Mouse (Mus musculus): Measurements from ENCODE around the gene Ell3. TPM values are rescaled to one million over a fixed set of nuclear protein-coding genes. Genes with fewer than 3 reads are reported as not detected.
"Not testable (repeated sequence)": the region's sequence is repeated elsewhere in the genome, so short reads cannot be mapped to it uniquely, and the experiment has no call there.

Gene Ell3
- total RNA-seq (2021) = not detected
- long read RNA-seq, experiment 1 = 0 reads
- long read RNA-seq, experiment 2 = 0 reads

DNA sequence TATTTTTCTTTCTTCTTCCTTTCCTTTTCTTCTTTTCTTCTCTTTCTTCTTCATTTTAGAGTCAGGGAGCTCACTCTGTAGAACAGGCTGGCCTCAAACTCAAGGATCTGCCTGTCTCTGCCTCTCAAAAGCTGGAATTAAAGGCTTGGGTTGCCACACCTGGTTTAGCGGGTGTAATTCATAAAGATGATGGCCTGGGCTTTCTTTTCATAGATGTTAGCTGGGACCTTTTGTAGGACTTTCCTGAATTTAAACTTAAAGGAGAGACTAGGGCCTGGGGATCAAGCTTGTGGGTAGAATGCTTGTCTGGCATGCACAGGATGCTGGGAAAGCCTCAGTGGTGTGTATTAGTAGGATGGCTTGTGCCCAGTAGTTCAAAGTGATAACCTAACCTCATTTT, at the start of gene Ell3:
Gene Ell3 (minus strand): TSS at position 101 of the 400 bp plus-strand sequence.
- no peak for DNase-seq (ENCODE audit: low spot score in 2 of 2)

- DNase-seq (ENCODE audit: low spot score in 2 of 2) = not testable (repeated sequence)
Measured at GRCm38 (mm10) chr2:121484403-121484802, 40.3 kb upstream of the Ell3 start.

DNA sequence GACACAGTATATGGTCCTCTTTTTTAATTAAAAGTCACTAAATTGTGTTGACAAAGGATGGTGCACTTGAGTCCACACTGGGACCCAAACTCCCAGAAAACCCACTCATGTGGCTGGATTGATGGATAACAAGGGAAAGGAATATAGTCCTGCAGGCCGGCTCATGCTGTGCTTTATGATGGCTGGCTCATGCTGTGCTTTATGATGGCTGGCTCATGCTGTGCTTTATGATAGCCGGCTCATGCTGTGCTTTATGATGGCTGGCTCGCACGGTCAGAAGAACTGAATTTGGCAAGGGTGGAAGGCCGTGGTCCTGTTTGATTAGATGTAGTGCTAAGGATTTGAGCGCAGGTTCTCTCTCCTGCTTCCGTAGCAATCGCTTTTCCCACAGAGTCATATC, 39.5 kb upstream of the Ell3 start:
- DNase-seq (ENCODE audit: low spot score in 2 of 2) = no peak

GRCm38 (mm10) chr2:121480916-121481315, 36.8 kb upstream of the Ell3 start:
- not testable (repeated sequence) for DNase-seq (ENCODE audit: low spot score in 2 of 2)

- DNase-seq (ENCODE audit: low spot score in 2 of 2) = no peak
Measured at GRCm38 (mm10) chr2:121480498-121480897, 36.4 kb upstream of the Ell3 start.

GRCm38 (mm10) chr2:121477491-121478266, 33.6 kb upstream of the Ell3 start:
- no peak for DNase-seq (ENCODE audit: low spot score in 2 of 2)

DNA sequence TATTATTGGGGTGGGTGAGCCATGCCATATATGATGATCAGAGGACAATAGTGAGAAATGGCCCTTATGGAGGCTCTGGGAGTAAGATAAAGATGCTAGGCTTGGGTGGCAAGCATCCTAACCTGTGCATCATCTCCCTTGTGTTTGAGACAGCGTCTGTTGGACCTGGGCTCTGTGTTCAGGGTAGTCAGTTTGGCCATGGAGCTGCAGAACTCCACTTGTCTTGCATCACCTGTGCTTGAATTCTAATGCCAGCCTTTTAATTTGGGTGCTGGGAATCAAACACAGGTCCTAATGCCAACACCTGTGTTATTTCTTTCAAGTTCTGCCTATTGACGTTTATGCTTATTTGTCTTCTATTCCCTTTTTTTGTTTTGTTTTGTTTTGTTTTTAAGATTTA, 31.2 kb upstream of the Ell3 start:
- DNase-seq (ENCODE audit: low spot score in 2 of 2) = not testable (repeated sequence)

DNA sequence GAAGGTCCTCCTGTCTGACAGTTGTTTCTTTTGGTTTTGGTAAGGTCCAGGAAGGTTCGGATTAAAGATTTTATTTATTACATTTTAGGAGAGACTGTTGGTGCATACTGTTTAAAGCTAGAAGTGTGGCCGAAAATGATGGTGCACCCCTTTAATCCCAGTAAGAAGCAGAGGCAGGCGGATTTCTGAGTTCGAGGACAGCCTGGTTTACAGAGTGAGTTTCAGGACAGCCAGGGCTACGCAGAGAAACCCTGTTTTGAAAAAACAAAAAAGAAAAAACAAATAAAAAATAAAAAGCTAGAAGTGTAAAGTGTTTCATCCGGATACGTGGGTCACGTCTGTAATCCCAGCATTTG, 30.1 kb upstream of the Ell3 start:
- DNase-seq (ENCODE audit: low spot score in 2 of 2) = no peak

GRCm38 (mm10) chr2:121473301-121474179, 29.5 kb upstream of the Ell3 start, which contains the start of gene Mfap1b:
Gene Mfap1b (minus strand): TSS chr2:121474067.
- DNase-seq (ENCODE audit: low spot score in 2 of 2) = peak; percentile 75 to 86

GRCm38 (mm10) chr2:121472783-121473182, 28.7 kb upstream of the Ell3 start:
- not testable (repeated sequence) for DNase-seq (ENCODE audit: low spot score in 2 of 2)

DNA sequence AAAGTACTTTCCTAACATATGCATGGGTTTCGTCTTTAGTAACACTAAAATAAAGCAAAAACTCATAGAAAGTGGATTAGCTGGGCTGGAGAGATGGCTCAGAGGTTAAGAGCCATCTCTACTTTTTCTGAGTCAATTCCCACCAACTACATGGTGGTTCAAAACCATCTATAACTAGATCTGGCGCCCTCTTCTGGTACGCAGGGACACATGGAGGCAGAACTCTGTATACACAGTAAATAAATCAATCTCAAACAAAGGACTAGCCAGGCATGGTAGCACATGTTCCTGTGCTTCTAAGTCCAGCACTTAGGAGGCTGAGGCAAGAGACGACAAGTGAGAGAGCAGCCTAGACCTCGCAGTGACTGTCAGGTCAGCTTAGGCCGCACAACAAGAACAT, 24.9 kb upstream of the Ell3 start:
- not testable (repeated sequence) for DNase-seq (ENCODE audit: low spot score in 2 of 2)

GRCm38 (mm10) chr2:121460071-121460470, 16.0 kb upstream of the Ell3 start:
- DNase-seq (ENCODE audit: low spot score in 2 of 2) = no peak

DNA sequence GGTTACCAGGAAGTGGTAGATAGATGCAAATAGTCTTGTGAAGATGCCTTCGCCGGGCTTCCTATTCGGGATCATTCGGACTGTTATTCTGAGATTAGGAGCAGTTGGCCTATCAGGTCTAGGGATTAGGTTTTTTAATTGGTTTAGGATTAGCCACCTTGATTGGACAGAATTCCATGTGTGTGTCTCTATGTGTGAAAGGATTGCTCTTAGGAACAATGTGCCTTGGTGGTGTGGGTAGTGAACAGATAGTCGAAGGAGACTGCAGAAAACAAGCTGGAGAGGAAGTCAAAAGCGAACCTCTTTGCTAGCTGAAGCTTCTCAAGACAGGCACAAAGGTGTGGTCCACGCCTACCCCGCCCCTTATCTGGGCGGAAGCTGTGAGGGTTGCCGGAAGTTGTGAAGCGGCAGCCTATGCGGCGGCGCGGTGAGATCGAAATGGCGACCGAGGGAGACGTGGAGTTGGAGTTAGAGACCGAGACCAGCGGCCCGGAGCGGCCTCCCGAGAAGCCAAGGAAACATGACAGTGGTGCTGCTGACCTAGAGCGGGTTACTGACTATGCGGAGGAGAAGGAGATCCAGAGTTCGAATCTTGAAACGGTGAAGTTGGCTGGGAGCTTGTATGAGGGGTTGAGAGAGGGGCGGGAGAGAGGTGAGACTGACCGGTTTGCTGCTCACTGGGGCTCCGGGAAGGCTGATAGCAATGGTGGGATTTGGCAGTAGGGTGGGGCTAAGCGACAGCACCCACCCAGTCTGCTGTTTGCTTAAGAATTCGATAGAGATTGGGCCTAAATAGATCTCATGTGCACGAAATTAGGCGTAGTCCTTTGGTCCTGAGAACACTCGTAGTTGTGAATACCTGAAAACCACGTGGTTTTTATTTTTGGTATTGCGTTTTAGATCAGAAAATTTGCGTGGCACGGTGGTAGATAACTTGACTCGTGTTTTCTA, 12.9 kb upstream of the Ell3 start, which contains the start of gene Serinc4:
Gene Serinc4 (minus strand): TSS at position 90 of the 951 bp plus-strand sequence.
- peak; percentile 80 to 87 for DNase-seq (ENCODE audit: low spot score in 2 of 2)

- DNase-seq (ENCODE audit: low spot score in 2 of 2) = no peak
Measured at GRCm38 (mm10) chr2:121455534-121455933, 11.5 kb upstream of the Ell3 start.

DNA sequence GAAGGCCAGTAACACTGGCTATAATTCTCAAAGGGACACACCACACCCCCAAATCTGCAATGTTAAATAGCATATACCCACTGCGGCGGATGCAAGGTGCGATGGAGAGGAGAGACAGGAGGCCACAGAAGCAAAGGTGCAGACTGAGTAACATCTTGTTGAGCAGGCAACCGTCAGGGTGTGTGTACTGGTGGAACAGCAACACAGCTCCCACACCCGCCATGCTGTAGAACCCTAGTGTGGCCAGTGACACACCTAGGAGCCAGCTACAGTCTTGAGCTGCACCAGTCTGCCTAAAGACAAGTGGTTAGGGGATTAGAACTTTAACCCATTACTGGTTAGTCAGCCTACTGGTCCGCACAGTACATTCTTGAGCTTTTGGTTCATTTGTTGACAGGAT, 9.8 kb upstream of the Ell3 start:
- no peak for DNase-seq (ENCODE audit: low spot score in 2 of 2)

- DNase-seq (ENCODE audit: low spot score in 2 of 2) = no peak
Measured at GRCm38 (mm10) chr2:121452990-121453389, 8.9 kb upstream of the Ell3 start, which contains the start of gene Hypk. Gene Hypk (plus strand): TSS chr2:121453290.

- DNase-seq (ENCODE audit: low spot score in 2 of 2) = no peak
Measured at GRCm38 (mm10) chr2:121452361-121452760, 8.3 kb upstream of the Ell3 start.

DNA sequence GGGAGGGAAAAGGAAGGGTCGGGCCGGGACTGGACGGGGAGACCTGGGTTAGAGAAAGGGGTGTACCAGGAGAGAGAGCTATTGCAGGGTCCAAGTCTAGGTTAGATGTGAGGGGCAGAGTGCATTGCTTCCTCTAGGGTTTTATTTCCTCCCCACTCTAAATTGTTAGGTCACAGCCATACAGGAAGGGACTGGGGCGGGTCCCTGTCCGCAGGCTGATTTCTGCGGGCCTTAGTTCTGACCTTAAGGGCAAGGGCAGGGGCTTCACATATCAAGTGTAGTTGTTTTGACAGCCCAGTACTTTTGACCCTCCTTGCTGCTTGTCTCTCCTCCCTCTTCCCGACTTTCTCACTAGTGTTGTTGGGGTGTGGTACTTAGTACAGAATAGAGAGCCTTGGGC, 6.0 kb upstream of the Ell3 start:
- no peak for DNase-seq (ENCODE audit: low spot score in 2 of 2)

GRCm38 (mm10) chr2:121449545-121450011, 5.5 kb upstream of the Ell3 start:
- peak; percentile 25 to 53 for DNase-seq (ENCODE audit: low spot score in 2 of 2)

DNA sequence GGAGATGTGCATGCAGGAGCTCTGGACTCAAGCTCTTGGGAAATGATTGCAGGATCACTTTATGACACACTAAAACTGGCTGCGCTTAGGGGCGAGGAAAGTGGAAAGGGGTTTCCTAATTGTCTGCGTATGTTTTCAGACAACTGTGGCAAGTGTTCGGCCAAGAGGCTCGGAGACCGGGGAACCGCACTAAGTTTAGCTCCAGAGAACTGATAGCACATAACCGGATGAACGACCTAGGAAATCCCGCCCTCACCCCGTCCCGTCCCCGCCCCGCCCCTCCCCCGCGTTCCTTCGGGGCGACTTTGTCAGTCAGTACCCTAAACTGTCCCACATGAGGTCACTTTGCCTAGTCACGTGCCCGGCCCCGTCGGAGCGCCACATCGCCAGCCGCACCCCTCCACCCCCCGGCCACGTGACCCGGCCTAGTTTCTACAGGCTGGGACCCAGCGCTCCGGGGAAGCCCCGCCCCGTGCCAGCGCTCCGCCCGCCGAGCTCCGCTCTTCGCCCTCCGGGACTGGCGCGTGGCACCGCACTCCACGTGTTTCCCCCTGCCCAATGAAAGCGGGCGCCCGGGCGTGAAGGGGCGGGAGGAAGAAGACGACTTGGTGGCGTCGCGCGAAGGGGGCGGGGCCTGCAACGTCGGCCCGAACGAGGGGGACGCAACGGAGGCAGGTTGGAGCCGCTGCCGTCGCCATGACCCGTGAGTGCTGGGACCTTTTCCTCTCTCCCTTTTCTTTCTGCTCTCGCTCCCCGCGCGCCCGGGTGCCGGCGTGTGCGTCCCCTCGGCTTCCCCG, 4.9 kb upstream of the Ell3 start, which contains the start of gene Serf2:
Gene Serf2 (plus strand): TSS at position 457 of the 797 bp plus-strand sequence.
- peak; percentile 96 to 99 for DNase-seq (ENCODE audit: low spot score in 2 of 2)

Measured in left cerebral cortex, adult 18-20 months (tissue).